Comparison of ENCODE assay signal across 13 mouse cellular contexts in genomic region chr7:90233921-90234320, GRCm38 (mm10). TPM values are rescaled to one million over a fixed set of nuclear protein-coding genes. Genes with fewer than 3 reads are reported as not detected.
DNase-seq lines count a peak whose midpoint lies in the region.
"Had no signal": no experiment of that assay in that cellular context is flagged by ENCODE, and none has a peak within 500 bp of the region (broad histone marks: within the 10 kb centered on the region; RNA-seq: fewer than 3 reads in every experiment).

No protein-coding gene starts in this region.

- peak; percentile 43 for DNase-seq in MN1 (ENCODE audit: low spot score)
- DNase-seq in brain, adult 2 months (ENCODE audit: low read depth, low spot score) = peak; percentile 55
- DNase-seq in gastrocnemius, postnatal 25 days = peak; percentile 33
- peak; percentile 50 for DNase-seq in heart, postnatal 4 days
- no peak for DNase-seq in lung, postnatal 4 days
- no peak for DNase-seq in frontal cortex, postnatal 36 days (ENCODE audit: low spot score in 2 of 2)
- no peak for DNase-seq in testis, postnatal 14 days (ENCODE audit: low spot score)
- DNase-seq: kidney, postnatal 25 days; right cerebral cortex, postnatal 4 days had no signal

RNA-seq across cellular contexts. Expression of gene Ccdc83, which starts 31.7 kb away (rescaled TPM):
- total RNA-seq in gastrocnemius, postnatal 25 days (2021) = not detected
- total RNA-seq in heart, postnatal 4 days (2021) = not detected
- total RNA-seq: common myeloid progenitor, adult 5-6 weeks; hindbrain, postnatal 0 days; left cerebral cortex, adult 18-20 months; monocyte, adult 5-6 weeks had no signal

Comparison
In these comparisons a context has a peak if more than half of its experiments do, and no peak if none do; other contexts are left out.
1. DNase-seq: peak in MN1 (single experiment), brain, adult 2 months (single experiment), gastrocnemius, postnatal 25 days (single experiment) and heart, postnatal 4 days (single experiment); none in lung, postnatal 4 days (0 of 2), frontal cortex, postnatal 36 days (0 of 2) and testis, postnatal 14 days (single experiment).